Mouse (Mus musculus) skeletal muscle tissue, adult 2 months (tissue): ENCODE measurements around the gene Zfp825.
"Not testable (repeated sequence)": the region's sequence is repeated elsewhere in the genome, so short reads cannot be mapped to it uniquely, and the experiment has no call there.

ENCODE experiments used
- DNase-seq: peaks from one replicate; pipeline ENCODE4 v3.0.0-alpha.2; 2012; ENCODE audit warnings: low read depth, low spot score

The Zfp825 gene

GRCm38 (mm10) chr13:74493911-74494679 is at the start of gene Zfp825:
TSS of gene Zfp825 (minus strand) at chr13:74493992.
- peak; percentile 79 for DNase-seq

- not testable (repeated sequence) for DNase-seq
Measured at GRCm38 (mm10) chr13:74535418-74535817, 41.6 kb upstream of the Zfp825 start.

DNA sequence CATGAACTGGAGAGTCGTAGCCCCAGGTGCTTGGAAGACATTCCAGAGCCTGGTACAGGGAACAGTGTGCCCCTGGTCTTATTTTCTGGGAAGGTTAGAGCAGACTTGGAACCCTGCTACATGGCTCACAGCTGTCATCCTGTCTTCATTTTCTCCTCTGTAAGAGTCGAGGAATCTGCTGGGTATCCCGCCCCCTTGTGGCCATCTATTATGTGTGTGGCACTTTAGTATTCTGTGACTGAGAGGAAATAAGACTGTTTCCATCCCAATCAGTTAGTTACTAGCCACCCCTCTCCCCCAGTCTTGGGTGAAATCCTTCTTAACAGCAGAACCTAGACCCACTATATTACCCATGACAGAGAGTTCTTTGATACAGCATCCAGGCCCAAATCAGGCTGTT is 41.1 kb upstream of the Zfp825 start:
- DNase-seq, result peak; percentile 26

GRCm38 (mm10) chr13:74534096-74534495 is 40.3 kb upstream of the Zfp825 start:
- no peak for DNase-seq

DNA sequence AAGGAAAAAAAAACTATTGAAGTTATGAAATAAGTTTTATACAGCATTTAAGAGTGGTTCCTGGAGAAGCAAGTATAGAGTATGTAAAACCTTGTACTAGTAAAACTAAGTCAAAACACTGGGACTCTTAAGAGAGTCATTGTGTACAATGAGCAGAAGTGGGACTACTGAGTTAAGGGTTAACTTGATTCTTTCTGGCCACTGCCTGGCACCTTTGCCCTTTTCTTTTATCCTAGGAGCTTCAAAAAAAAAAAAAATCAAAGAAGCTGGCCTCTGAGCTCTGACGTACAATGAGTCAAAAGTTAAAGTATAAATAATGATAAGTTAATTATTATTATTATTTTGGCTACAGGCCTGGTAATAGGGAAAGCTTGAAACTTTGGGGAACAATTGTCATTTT is 37.5 kb upstream of the Zfp825 start:
- DNase-seq, result not testable (repeated sequence)

DNA sequence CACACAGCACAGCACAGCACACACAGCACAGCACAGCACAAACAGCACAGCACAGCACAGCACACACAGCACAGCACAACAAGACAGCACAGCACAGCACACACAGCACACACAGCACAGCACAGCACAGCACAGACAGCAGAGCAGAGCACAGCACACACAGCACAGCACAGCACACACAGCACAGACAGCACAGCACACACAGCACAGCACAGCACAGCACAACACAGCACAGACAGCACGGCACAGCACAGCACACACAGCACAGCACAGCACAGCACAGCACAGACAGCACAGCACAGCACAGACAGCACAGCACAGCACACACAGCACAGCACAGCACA is 35.6 kb upstream of the Zfp825 start:
- DNase-seq, result not testable (repeated sequence)

GRCm38 (mm10) chr13:74528519-74529371 is 35.0 kb upstream of the Zfp825 start:
- not testable (repeated sequence) for DNase-seq

GRCm38 (mm10) chr13:74522481-74523237 is 28.9 kb upstream of the Zfp825 start:
- peak; percentile 66 for DNase-seq

GRCm38 (mm10) chr13:74522141-74522480 is 28.3 kb upstream of the Zfp825 start:
- DNase-seq, result not testable (repeated sequence)

DNA sequence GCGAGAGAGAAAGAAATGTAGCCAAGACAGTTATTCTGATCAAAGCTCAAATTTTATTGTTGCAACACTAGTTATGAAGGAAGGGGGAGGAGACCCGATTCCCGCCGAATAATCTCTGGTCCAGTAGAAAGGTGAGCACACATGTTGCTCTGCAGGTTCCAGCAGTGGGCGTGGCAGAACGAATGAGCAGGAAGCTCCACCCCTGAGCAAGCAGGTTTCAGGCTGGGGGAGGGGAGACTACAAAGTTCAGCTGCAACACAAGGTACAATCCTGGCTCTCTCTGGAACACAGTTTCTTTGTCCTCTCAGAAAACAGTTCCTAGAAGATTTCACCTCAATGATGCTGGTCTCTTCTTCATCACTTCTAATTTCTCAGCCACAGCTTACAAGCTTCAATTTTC is 14.2 kb upstream of the Zfp825 start:
- DNase-seq, result not testable (repeated sequence)

DNA sequence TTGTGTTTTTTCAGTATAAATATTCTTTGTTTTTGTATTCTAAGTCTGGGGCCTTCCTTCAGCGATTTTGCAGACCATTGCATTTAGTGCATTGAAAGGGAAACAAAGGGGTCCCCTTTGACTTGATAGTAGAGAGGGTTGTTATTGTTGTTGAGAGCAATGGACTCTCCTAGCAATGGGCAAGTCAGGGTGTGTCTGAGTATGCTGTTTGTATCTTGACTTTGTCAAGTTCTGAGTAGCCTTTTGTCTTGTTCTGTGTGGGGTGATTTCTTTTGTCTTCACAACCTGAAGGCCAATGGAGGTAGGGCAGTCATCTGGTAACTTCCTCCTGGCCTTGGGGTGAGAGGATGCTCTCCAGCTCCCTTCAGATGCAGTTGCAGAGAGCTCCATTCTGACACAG is 9.1 kb upstream of the Zfp825 start:
- not testable (repeated sequence) for DNase-seq

DNA sequence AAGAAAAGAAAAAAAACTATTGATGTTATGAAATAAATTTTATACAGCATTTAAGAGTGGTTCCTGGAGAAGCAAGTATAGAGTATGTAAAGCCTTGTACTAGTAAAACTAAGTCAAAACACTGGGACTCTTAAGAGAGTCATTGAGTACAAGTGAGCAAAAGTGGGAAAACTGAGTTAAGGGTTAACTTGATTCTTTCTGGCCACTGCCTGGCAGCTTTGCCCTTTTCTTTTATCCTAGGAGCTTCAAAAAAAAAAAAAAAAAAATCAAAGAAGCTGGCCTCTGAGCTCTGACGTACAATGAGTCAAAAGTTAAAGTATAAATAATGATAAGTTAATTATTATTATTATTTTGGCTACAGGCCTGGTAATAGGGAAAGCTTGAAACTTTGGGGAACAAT is 5.9 kb upstream of the Zfp825 start:
- DNase-seq, result not testable (repeated sequence)

- DNase-seq, result not testable (repeated sequence)
Measured at GRCm38 (mm10) chr13:74484326-74484725, 9.5 kb downstream of the Zfp825 start.

DNA sequence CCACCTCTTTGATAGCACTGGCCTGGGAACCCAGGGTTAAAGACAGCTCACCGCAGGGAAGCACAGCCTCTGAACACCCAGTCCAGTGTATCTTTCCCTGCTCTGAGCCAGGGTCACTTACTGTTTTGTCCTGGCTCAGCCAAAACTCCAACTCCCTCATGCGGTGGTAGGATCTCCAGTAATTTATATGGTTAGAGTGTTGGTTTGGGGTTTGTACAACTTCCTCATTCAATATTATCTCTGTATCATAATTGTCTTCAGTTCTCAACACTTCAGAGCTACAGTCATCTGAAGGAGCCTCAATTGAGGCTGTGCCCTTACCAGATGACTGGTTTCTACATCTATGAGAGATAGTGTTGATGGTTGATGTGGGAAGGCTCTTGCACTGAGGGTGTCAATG is 22.3 kb downstream of the Zfp825 start:
- DNase-seq, result not testable (repeated sequence)

- DNase-seq, result peak; percentile 84
Measured at GRCm38 (mm10) chr13:74462699-74463385, 30.9 kb downstream of the Zfp825 start.

DNA sequence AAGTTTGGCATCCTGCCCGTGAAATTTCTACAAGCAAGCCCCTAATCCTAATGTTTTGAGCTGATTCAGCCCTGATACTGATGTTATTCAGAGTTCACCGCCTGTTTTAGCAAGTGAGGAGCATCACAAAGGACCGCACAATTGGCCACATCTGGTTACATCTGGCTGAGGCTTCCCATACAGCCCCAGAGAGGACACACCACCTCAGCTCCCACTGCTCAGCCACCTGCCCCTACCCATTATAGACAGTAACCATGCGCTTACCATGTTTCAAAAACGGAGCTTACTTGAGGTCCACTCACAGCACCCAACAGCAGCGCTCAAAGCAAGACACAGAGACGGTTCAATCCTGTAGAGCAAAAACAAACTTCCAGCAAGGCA is 31.5 kb downstream of the Zfp825 start:
- not testable (repeated sequence) for DNase-seq

DNA sequence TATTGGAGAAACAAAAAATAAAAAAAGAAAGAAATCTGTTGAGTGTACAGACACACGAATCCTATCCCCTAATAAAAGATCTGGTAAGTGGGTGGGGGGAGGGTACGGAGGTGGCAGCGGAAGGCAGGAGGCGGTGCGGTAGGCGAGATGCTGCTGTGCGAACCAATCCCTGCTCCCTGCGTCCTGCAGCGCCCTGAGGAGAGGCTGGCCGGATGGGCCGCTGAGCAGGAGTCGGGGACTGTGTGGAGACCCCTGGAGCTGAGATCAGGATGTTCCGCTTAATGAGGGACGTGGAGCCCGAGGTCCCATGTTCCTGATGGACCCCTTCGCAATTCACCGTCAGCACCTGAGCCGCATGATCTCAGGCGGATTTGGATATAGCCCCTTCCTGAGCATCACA is 53.9 kb downstream of the Zfp825 start:
- DNase-seq, result no peak
